Mouse (Mus musculus) CH12F3 (cell line): ENCODE data around the gene Olfr410.

Experiments used
- in situ Hi-C: fragments of 300-500 bp; cut with MboI; formaldehyde crosslinking; loops from 2 replicates; pipeline ENCODE4 v1.14.3; 2020; ENCODE audit warnings: low sequenced_read_pairs

Olfr410 gene

DNA sequence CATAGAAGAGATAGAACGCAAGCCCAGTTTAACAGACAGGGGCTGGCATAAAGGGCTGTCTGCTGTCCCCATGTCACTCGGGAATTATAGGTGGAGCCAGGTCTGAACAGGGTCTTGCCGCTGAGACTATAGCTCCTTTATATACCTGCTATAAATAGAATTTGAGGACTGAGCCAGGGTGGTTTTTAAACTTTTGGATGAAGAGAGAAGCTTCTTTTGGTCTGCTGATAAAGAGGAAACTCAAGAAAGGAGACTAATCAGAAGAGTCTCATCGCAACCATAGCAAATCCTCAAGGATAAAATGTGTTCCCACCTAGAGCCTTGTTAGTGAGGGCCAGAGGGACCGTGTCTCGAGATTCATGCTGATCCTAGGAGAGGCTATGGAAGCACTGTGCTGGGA lies at the start of gene Olfr410:
Gene Olfr410, minus strand, starts transcription at position 101 of the 400 bp plus-strand sequence.
- in situ Hi-C loops = no loop called here

DNA sequence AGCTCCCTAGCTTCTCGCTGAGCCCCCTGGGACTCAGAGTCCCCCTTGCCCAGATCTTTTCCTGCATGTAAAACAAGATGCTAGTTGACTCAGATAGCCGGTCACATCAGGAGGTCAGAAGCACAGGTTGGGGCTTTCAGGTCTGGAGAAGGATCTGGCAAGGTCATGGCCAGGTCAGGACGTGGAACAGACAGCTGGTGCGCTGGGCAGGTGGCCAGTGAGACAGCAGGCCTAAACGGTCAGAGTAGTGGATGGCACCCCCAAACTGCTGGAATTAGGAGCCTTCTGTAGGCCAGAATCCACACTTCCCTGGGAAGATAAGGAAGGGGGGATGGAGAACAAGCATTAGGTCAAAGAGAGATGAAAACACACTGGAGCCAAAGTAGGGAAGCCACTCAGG lies 49.4 kb upstream of the Olfr410 start:
- in situ Hi-C loops = no loop called here

DNA sequence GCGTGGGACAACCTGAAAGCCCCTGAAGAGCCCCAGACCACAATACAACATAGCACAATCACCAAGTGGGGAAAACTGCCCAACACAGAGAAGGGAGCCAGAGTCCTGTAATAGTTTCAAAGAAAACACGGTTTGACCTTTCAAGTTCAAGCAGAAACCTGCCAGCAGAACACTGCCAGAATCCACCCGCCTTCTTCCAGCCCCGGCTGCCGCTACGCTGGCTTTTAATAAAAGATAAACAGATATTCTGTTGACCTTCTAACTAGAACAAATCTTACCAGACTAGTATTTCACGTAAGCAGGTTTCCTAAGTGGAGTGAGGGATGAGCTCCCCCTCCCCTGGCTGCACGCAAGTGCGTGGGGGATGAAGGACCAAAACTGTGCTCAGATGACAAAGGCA lies 47.8 kb upstream of the Olfr410 start:
- in situ Hi-C loops = no loop called here

- in situ Hi-C loops = no loop called here
Measured at GRCm38 (mm10) chr11:74379166-74379873, 41.5 kb upstream of the Olfr410 start.

DNA sequence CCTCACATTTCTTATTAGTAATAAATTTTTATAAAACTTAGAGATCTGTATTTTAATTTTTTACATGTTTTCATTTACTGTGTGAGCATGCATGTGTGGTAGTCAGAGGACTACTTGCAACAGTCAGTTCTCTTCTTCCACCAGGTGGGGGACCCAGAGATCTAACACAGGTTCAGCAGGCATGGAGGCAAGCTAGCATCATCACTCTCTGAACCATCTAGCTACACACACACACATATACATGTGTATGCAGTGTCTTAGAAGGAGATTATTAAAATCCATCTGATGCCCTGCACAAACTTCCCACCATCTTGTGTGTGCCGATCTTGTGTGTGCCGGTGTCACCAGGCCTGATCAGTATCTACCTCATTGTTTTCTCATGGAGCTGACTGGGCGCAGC lies 39.0 kb upstream of the Olfr410 start:
- in situ Hi-C loops = no loop called here

GRCm38 (mm10) chr11:74371393-74372100 lies 33.7 kb upstream of the Olfr410 start:
- in situ Hi-C loops = no loop called here

DNA sequence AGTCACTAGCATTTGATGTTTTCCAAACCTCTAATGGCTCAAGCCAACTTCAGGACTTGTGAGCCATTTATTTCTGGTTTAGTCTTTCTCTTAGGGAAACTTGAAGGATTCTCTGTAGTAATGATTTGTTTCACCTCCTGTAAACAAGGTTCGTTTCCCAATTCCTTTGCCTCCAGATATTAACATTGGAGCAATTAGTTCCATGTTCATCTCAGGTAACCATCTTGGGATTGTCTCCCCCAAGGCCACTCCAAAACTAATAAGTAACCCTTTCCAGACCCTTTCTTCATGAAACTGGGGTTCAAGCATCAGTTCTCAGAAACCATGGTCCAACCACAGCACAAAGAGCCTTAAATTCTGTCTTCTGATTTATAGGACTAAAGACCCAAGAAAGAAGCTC lies 23.9 kb upstream of the Olfr410 start, which contains the start of gene Olfr412:
Gene Olfr412, plus strand, starts transcription at position 301 of the 400 bp plus-strand sequence.
- in situ Hi-C loops = no loop called here

DNA sequence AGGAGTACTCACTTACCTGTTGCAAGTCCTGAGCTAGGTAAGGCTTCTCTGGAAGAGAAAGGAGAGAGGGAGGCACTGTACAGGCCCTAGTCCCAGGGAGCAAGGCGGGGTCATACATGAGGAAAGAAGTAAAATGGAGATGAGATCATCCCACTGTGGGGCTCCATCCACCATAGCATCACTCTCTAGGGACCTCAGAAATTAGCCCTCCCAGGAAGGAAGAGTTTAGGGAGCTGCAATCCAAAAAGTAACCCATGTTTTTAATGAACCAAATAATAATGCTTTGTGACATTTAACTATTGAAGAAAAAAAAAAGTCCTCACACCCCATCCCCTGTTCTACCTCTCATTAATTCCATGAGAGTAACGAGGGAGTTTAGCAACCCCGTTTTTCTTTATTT lies 14.7 kb upstream of the Olfr410 start, which contains the start of gene Olfr411:
Gene Olfr411, minus strand, starts transcription at position 101 of the 400 bp plus-strand sequence.
- in situ Hi-C loops = no loop called here

GRCm38 (mm10) chr11:74328781-74329180 lies 9.1 kb downstream of the Olfr410 start:
- in situ Hi-C loops = no loop called here

DNA sequence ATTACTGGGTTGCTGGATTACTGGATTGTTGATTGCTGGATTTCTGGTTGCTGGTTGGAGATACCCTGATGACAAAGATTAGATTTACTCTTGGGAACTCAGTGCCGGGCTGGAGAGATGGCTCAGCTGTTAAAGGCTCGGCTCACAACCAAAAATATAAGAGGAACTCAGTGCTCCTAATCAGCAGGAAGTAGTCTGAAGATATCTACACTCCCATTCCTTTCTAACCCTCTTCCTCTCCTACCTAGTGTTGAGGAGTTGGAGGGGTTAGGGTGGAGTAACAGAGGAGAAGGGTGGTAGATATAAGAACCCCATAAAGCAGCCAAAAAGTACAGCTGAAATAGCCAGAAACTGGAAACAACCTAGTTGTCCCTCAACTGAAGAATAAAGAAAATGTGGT lies 11.8 kb downstream of the Olfr410 start:
- in situ Hi-C loops = no loop called here

- in situ Hi-C loops = no loop called here
Measured at GRCm38 (mm10) chr11:74287256-74287655, 50.6 kb downstream of the Olfr410 start.

GRCm38 (mm10) chr11:74283436-74283835 lies 54.4 kb downstream of the Olfr410 start, which contains the start of gene Olfr59:
TSS of gene Olfr59 (plus strand) at chr11:74283736.
- in situ Hi-C loops = no loop called here
